Mouse (Mus musculus): ENCODE results near the gene Fen1.
"Not testable (repeated sequence)": the region's sequence is repeated elsewhere in the genome, so short reads cannot be mapped to it uniquely, and the experiment has no call there.

The Fen1 gene

GRCm38 (mm10) chr19:10176941-10177372 lies 27.0 kb downstream of the Fen1 start:
- DNase-seq (ENCODE audit: low spot score) = no peak

DNA sequence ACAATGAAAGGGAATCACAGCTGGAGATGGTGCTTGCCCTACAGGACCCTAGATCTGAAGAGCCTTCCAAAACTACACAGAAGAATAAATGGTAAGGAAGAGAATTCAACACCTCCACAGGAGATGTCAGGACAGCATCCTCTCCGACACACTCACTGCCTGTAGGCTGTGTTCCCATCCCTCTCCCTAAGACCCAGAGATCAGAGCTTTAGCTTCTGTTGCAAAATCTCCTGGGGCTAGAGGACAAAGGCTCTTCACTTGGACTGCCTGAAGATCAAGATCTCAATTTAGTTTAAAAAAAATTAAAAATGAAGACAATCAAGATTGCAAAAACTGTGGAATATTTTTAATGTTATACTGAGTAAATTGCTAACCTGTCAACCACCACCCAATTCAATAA lies 27.5 kb downstream of the Fen1 start:
- DNase-seq (ENCODE audit: low spot score) = no peak

GRCm38 (mm10) chr19:10174956-10175355 lies 29.0 kb downstream of the Fen1 start:
- DNase-seq (ENCODE audit: low spot score) = no peak

DNA sequence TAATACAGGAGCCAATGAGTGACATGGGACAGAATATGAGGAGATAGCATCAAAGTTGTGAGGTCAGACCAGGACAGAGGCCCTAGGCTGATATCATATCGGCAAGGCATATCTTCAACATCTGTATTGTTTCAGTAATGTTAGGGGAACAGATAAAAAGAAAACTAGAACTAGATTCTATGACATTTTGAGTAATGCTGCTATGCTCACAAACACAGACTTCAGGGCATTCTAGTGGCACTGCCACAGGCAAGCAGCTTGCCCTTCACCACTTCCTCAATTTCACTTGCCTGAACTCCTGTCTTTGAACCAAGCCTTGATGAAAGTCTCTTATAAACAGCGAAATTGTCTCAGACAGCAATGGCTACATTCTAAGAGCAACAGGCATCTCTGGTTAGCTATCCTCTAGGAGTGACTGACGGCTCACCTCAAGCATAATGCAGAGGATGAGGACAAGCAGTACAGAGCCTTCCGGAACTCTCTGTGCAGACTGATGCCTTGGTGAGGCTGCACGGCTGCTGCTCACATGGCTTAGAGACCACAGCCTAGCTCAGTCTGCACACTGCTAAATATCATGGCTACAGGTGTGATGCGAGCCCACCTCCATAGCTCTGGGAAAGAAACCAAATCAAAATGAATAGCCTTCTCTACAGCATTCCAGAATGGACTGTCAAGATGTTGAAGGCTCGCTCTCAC lies 30.0 kb downstream of the Fen1 start:
- no peak for DNase-seq (ENCODE audit: low spot score)

- no peak for DNase-seq (ENCODE audit: low spot score)
These were observed 30.8 kb downstream of the Fen1 start for GRCm38 (mm10) chr19:10173116-10173718.

DNA sequence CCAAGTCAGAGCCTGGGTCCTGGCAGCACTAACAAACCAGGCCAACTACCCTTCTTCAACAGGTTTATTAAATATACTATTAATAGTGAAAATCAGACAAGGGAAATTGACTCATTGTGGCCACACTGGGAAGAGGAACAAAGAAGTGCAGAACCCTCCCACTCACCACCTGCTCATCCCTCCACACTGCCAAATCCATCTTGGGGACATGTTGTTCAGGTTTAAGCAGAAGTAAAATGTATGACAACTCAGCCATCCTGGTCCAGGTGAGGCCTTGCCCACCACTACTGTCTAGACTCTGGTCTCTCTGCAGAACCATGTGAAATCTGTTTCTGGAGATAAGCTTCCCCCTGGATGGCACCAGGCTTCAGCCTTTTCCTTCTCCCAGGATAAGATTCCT lies 32.1 kb downstream of the Fen1 start:
- DNase-seq (ENCODE audit: low spot score) = no peak

DNA sequence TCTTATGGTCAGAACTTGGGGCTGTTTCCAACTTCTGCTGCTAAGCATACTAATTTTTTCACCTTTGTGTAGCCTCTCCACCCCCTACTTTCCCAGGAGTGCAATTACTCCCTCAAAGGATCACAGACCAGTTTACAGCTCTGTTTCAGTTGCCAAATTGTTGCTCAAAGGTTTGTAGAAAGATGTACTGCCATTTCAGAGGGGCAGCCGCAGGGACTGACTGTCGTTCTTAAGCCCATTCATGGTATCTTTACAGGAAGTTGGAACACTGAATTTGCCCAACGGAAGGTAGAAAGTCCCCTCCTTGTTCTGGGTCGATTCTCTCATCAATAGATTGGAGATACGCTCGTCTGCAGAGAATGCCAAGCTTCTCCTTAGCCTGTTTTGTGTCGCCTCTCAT lies 32.6 kb downstream of the Fen1 start:
- DNase-seq (ENCODE audit: low spot score) = no peak

DNA sequence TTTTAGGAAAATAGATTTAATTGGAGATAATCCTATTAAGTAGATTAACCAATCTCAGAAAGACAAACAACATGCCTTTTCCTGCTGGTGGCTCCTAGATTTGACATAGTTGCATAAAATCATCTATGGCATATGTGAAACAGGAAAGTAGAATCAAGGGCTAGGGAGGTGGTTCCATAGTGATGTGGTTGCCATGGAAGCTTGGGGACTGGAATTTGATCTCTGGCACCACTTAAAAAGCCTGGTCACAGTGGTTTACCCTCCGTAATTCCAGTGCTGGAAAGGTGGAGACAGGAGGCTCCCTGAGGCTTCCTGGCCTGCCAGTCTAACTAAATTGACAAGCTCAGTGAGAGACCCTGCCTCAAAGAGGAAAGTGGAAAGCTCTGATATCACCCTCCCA lies 33.5 kb downstream of the Fen1 start:
- DNase-seq (ENCODE audit: low spot score) = no peak

- not testable (repeated sequence) for DNase-seq (ENCODE audit: low spot score)
These were observed 34.2 kb downstream of the Fen1 start for GRCm38 (mm10) chr19:10169692-10170330.

DNA sequence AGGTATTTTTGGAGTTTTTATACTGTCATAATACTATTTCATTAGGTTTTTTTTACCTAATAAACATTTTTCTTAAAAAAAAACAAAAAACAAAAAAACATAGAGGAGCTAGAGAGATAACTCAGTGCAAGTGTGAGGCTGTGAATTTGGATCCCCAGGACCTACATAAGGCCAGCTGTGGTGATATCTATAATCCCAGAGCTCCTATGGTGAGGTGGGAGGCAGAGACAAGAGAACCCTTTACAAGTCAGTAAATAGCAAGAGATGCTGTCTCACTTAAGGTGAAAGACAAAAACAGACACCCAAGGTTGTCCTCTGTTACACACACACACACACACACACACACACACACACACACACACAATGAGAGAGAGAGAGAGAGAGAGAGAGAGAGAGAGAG lies 34.8 kb downstream of the Fen1 start:
- no peak for DNase-seq (ENCODE audit: low spot score)

- no peak for DNase-seq (ENCODE audit: low spot score)
These were observed 35.5 kb downstream of the Fen1 start for GRCm38 (mm10) chr19:10168441-10168840.

DNA sequence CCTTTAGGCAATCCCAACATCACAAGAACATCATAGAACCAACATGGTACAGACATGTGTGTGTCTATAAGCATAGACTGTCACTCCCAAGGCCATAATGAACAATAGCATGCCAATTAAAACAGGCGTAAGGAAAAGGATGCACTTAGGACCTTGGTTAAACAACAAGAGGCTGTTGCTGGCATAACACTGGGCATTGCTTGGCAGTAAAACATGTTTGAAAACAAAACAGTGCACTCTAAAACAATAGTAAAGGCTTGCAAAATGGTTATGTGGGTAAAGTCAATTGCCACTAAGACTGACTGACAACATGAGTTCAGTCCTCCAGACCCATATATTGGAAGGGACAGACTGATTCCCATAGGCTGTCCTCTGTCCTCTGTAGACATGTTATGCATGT lies 36.0 kb downstream of the Fen1 start:
- DNase-seq (ENCODE audit: low spot score) = no peak

GRCm38 (mm10) chr19:10167112-10167511 lies 36.9 kb downstream of the Fen1 start:
- no peak for DNase-seq (ENCODE audit: low spot score)

- DNase-seq (ENCODE audit: low spot score) = not testable (repeated sequence)
These were observed 38.0 kb downstream of the Fen1 start for GRCm38 (mm10) chr19:10165928-10166327.

DNA sequence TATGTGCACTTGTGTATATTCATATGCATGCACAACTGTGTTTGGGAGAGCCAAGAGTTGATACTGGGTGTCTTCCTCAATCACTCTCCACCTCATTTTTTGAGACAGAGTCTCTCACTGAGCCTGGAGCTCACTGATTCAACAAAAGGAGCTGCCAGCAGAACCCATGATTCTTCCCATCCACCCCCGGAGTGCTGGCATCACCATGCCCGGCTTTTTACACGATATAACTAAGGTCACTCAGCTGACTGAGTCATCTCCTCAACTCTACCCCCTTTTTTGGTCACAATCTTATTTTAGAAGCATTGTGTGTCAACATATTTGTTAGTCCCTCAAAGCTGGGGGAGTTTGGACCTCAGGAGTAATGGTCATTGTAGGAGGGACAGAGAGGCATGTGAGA lies 40.1 kb downstream of the Fen1 start:
- no peak for DNase-seq (ENCODE audit: low spot score)

- DNase-seq (ENCODE audit: low spot score) = no peak
These were observed 46.2 kb downstream of the Fen1 start for GRCm38 (mm10) chr19:10157725-10158124.

- DNase-seq (ENCODE audit: low spot score) = no peak
These were observed 54.8 kb downstream of the Fen1 start for GRCm38 (mm10) chr19:10149189-10149588.
